Mouse (Mus musculus): ENCODE results near the gene Lrrn3. TPM values are rescaled to one million over a fixed set of nuclear protein-coding genes. Genes with fewer than 3 reads are reported as not detected.

The Lrrn3 gene
- polyA plus RNA-seq, 1 experiment = 0.15 TPM

GRCm38 (mm10) chr12:41484689-41485511, 1.3 kb downstream of the Lrrn3 start:
- Histone ChIP-seq H3K27me3 (ENCODE audit: control insufficient read depth, insufficient read depth, insufficient read length) (no peaks in the 10 kb centered on the region), H3K79me3 (ENCODE audit: low read depth) (no peaks in the 10 kb centered on the region), H3K36me3 (ENCODE audit: control insufficient read depth, insufficient read depth) (no peaks in the 10 kb centered on the region), H3K4me3 (ENCODE audit: insufficient read depth, poor library complexity, severe bottlenecking) (no peak overlapping the region), H3ac (ENCODE audit: control insufficient read depth, insufficient read length, low read depth) (no peak overlapping the region), H3K79me2 (ENCODE audit: control insufficient read depth, insufficient read depth) (no peaks in the 10 kb centered on the region)
- no peak for TF ChIP-seq MYOG (IDR thresholded peaks at IDR 0.05; ENCODE audit: control insufficient read depth, extremely low read depth, insufficient read length)
- TF ChIP-seq CTCF (IDR thresholded peaks at IDR 0.05; ENCODE audit: control insufficient read depth, insufficient read depth, insufficient read length) = no peak
- TF ChIP-seq FOSL1 (IDR thresholded peaks at IDR 0.05; ENCODE audit: insufficient read depth, low read length, poor library complexity, severe bottlenecking) = no peak
- TF ChIP-seq USF1 (IDR thresholded peaks at IDR 0.05; ENCODE audit: low read depth) = no peak
- TF ChIP-seq CEBPB (IDR thresholded peaks at IDR 0.05; ENCODE audit: low read depth) = no peak
- TF ChIP-seq MYOD1 (IDR thresholded peaks at IDR 0.05; ENCODE audit: control insufficient read depth, insufficient read length, low read depth) = no peak
- TF ChIP-seq MAX (IDR thresholded peaks at IDR 0.05) = no peak

GRCm38 (mm10) chr12:41483593-41484451, 2.4 kb downstream of the Lrrn3 start:
- H3K27me3 ChIP-seq (ENCODE audit: control insufficient read depth, insufficient read depth, insufficient read length) = no peaks in the 10 kb centered on the region
- H3ac ChIP-seq (ENCODE audit: control insufficient read depth, insufficient read length, low read depth) = no peak overlapping the region
- TF ChIP-seq CTCF (IDR thresholded peaks at IDR 0.05; ENCODE audit: control insufficient read depth, insufficient read depth, insufficient read length) (no peak), USF1 (IDR thresholded peaks at IDR 0.05; ENCODE audit: low read depth) (no peak), CEBPB (IDR thresholded peaks at IDR 0.05; ENCODE audit: low read depth) (no peak), MYOD1 (IDR thresholded peaks at IDR 0.05; ENCODE audit: control insufficient read depth, insufficient read length, low read depth) (no peak), MYOG (IDR thresholded peaks at IDR 0.05; ENCODE audit: control insufficient read depth, extremely low read depth, insufficient read length) (no peak), MAX (IDR thresholded peaks at IDR 0.05) (no peak), FOSL1 (IDR thresholded peaks at IDR 0.05; ENCODE audit: insufficient read depth, low read length, poor library complexity, severe bottlenecking) (no peak)
- H3K36me3 ChIP-seq (ENCODE audit: control insufficient read depth, insufficient read depth) = no peaks in the 10 kb centered on the region
- H3K4me3 ChIP-seq (ENCODE audit: insufficient read depth, poor library complexity, severe bottlenecking) = no peak overlapping the region
- no peaks in the 10 kb centered on the region for H3K79me2 ChIP-seq (ENCODE audit: control insufficient read depth, insufficient read depth)
- H3K79me3 ChIP-seq (ENCODE audit: low read depth) = no peaks in the 10 kb centered on the region

GRCm38 (mm10) chr12:41483091-41483592, 3.1 kb downstream of the Lrrn3 start:
- TF ChIP-seq MYOG (IDR thresholded peaks at IDR 0.05; ENCODE audit: control insufficient read depth, extremely low read depth, insufficient read length) (no peak), CEBPB (IDR thresholded peaks at IDR 0.05; ENCODE audit: low read depth) (no peak), MYOD1 (IDR thresholded peaks at IDR 0.05; ENCODE audit: control insufficient read depth, insufficient read length, low read depth) (no peak), FOSL1 (IDR thresholded peaks at IDR 0.05; ENCODE audit: insufficient read depth, low read length, poor library complexity, severe bottlenecking) (no peak), USF1 (IDR thresholded peaks at IDR 0.05; ENCODE audit: low read depth) (no peak), CTCF (IDR thresholded peaks at IDR 0.05; ENCODE audit: control insufficient read depth, insufficient read depth, insufficient read length) (no peak), MAX (IDR thresholded peaks at IDR 0.05) (no peak)
- H3ac ChIP-seq (ENCODE audit: control insufficient read depth, insufficient read length, low read depth) = no peak overlapping the region
- H3K27me3 ChIP-seq (ENCODE audit: control insufficient read depth, insufficient read depth, insufficient read length) = no peaks in the 10 kb centered on the region
- no peak overlapping the region for H3K4me3 ChIP-seq (ENCODE audit: insufficient read depth, poor library complexity, severe bottlenecking)
- no peaks in the 10 kb centered on the region for H3K79me3 ChIP-seq (ENCODE audit: low read depth)
- H3K36me3 ChIP-seq (ENCODE audit: control insufficient read depth, insufficient read depth) = no peaks in the 10 kb centered on the region
- no peaks in the 10 kb centered on the region for H3K79me2 ChIP-seq (ENCODE audit: control insufficient read depth, insufficient read depth)

GRCm38 (mm10) chr12:41481486-41481885, 4.7 kb downstream of the Lrrn3 start:
- H3K27me3 ChIP-seq (ENCODE audit: control insufficient read depth, insufficient read depth, insufficient read length) = no peaks in the 10 kb centered on the region
- H3K79me2 ChIP-seq (ENCODE audit: control insufficient read depth, insufficient read depth) = no peaks in the 10 kb centered on the region
- H3K36me3 ChIP-seq (ENCODE audit: control insufficient read depth, insufficient read depth) = no peaks in the 10 kb centered on the region
- TF ChIP-seq MAX (IDR thresholded peaks at IDR 0.05) (no peak), USF1 (IDR thresholded peaks at IDR 0.05; ENCODE audit: low read depth) (no peak), CTCF (IDR thresholded peaks at IDR 0.05; ENCODE audit: control insufficient read depth, insufficient read depth, insufficient read length) (no peak), FOSL1 (IDR thresholded peaks at IDR 0.05; ENCODE audit: insufficient read depth, low read length, poor library complexity, severe bottlenecking) (no peak), MYOD1 (IDR thresholded peaks at IDR 0.05; ENCODE audit: control insufficient read depth, insufficient read length, low read depth) (no peak), CEBPB (IDR thresholded peaks at IDR 0.05; ENCODE audit: low read depth) (no peak), MYOG (IDR thresholded peaks at IDR 0.05; ENCODE audit: control insufficient read depth, extremely low read depth, insufficient read length) (no peak)
- H3K79me3 ChIP-seq (ENCODE audit: low read depth) = no peaks in the 10 kb centered on the region
- no peak overlapping the region for H3ac ChIP-seq (ENCODE audit: control insufficient read depth, insufficient read length, low read depth)
- H3K4me3 ChIP-seq (ENCODE audit: insufficient read depth, poor library complexity, severe bottlenecking) = no peak overlapping the region

GRCm38 (mm10) chr12:41469096-41469801, 17.0 kb downstream of the Lrrn3 start:
- Histone ChIP-seq H3K27me3 (ENCODE audit: control insufficient read depth, insufficient read depth, insufficient read length) (no peaks in the 10 kb centered on the region), H3K36me3 (ENCODE audit: control insufficient read depth, insufficient read depth) (no peaks in the 10 kb centered on the region), H3ac (ENCODE audit: control insufficient read depth, insufficient read length, low read depth) (no peak overlapping the region), H3K4me3 (ENCODE audit: insufficient read depth, poor library complexity, severe bottlenecking) (no peak overlapping the region), H3K79me3 (ENCODE audit: low read depth) (no peaks in the 10 kb centered on the region), H3K79me2 (ENCODE audit: control insufficient read depth, insufficient read depth) (no peaks in the 10 kb centered on the region)
- TF ChIP-seq MAX (IDR thresholded peaks at IDR 0.05) = no peak
- TF ChIP-seq CTCF (IDR thresholded peaks at IDR 0.05; ENCODE audit: control insufficient read depth, insufficient read depth, insufficient read length) = no peak
- TF ChIP-seq CEBPB (IDR thresholded peaks at IDR 0.05; ENCODE audit: low read depth) = no peak
- no peak for TF ChIP-seq USF1 (IDR thresholded peaks at IDR 0.05; ENCODE audit: low read depth)
- no peak for TF ChIP-seq FOSL1 (IDR thresholded peaks at IDR 0.05; ENCODE audit: insufficient read depth, low read length, poor library complexity, severe bottlenecking)
- no peak for TF ChIP-seq MYOG (IDR thresholded peaks at IDR 0.05; ENCODE audit: control insufficient read depth, extremely low read depth, insufficient read length)
- no peak for TF ChIP-seq MYOD1 (IDR thresholded peaks at IDR 0.05; ENCODE audit: control insufficient read depth, insufficient read length, low read depth)
